Mouse (Mus musculus) heart, embryonic 11.5 days (tissue): ENCODE results near the gene Cers3. TPM values are rescaled to one million over a fixed set of nuclear protein-coding genes. Genes with fewer than 3 reads are reported as not detected.

Experiments used
- ATAC-seq: fragments of 200-750 bp; cut with Nextera tagmentation; replicated peaks from 2 replicates; pipeline ENCODE4 v1.8.0; 2017; ENCODE audit warnings: moderate library complexity; ENCODE audit not compliant: insufficient number of reproducible peaks, low FRiP score, low TSS enrichment
- H3K27ac ChIP-seq: fragments of 300-500 bp; sonication (generic); 2 replicates; pipeline ENCODE4 v1.5.1; 2014; ENCODE audit warnings: mild to moderate bottlenecking, low read depth, low read length
- H3K27me3 ChIP-seq: fragments of 300-500 bp; sonication (generic); 2 replicates; pipeline ENCODE4 v1.6.1; 2014; ENCODE audit warnings: mild to moderate bottlenecking, low read length, mixed read lengths; ENCODE audit not compliant: control insufficient read depth, insufficient read depth
- H3K36me3 ChIP-seq: fragments of 300-500 bp; sonication (generic); 2 replicates; pipeline ENCODE4 v1.6.1; 2014; ENCODE audit warnings: mild to moderate bottlenecking, low read length, moderate library complexity, mixed read lengths; ENCODE audit not compliant: control insufficient read depth, insufficient read depth
- H3K4me1 ChIP-seq: fragments of 300-500 bp; sonication (generic); 2 replicates; pipeline ENCODE4 v1.6.1; 2014; ENCODE audit warnings: low read length; ENCODE audit not compliant: control insufficient read depth, insufficient read depth
- H3K4me2 ChIP-seq: fragments of 300-500 bp; sonication (generic); 2 replicates; pipeline ENCODE4 v1.6.1; 2014; ENCODE audit warnings: mild to moderate bottlenecking, moderate library complexity
- H3K4me3 ChIP-seq: fragments of 300-500 bp; sonication (generic); 2 replicates; pipeline ENCODE4 v1.5.1; 2014; ENCODE audit warnings: low read depth, low read length
- H3K9ac ChIP-seq: fragments of 300-500 bp; sonication (generic); 2 replicates; pipeline ENCODE4 v1.6.1; 2014; ENCODE audit warnings: mild to moderate bottlenecking, low read depth, low read length, moderate library complexity
- H3K9me3 ChIP-seq: fragments of 300-500 bp; sonication (generic); replicated peaks from 2 replicates; pipeline ENCODE4 v1.6.1; 2016; ENCODE audit warnings: low read length; ENCODE audit not compliant: control insufficient read depth
- WGBS: fragments of 180-500 bp; shearing (Covaris S2); extraction: QIAGEN DNeasy Blood & Tissue Kit; methylation state at CpG from one replicate; pipeline ENCODE4 v1.1.7; 2014; ENCODE audit not compliant: insufficient replicate concordance; 5-methylcytosine and 5-hydroxymethylcytosine counted together
- polyA plus RNA-seq: library from polyadenylated mRNA; unstranded; fragments of >200 nt; fragmentation: Nextera tagmentation; extraction: Ambion mirVana; gene quantifications from 2 replicates; pipeline ENCODE4 v1.2.1, GENCODE M21; 2014

The Cers3 gene
- polyA plus RNA-seq, 1 experiment from 2014 or later = 0.19 TPM

GRCm38 (mm10) chr7:66789860-66790748, 46.8 kb downstream of the Cers3 start:
- Histone ChIP-seq H3K4me2 (no peak overlapping the region), H3K9me3 (no peaks in the 10 kb centered on the region), H3K27ac (no peak overlapping the region), H3K36me3 (no peaks in the 10 kb centered on the region), H3K4me3 (no peak overlapping the region), H3K27me3 (no peaks in the 10 kb centered on the region), H3K9ac (no peak overlapping the region), H3K4me1 (peaks cover 14% of the 10 kb centered on the region)
- ATAC-seq = no peak; the same call in 1 of the 2 replicates
- 24% methylated on average over 8 of the region's 8 CpGs for WGBS

- H3K27me3 ChIP-seq = no peaks in the 10 kb centered on the region
- no peaks in the 10 kb centered on the region for H3K9me3 ChIP-seq
- H3K4me1 ChIP-seq = peaks cover 12% of the 10 kb centered on the region
- WGBS = 90% methylated on average over 3 of the region's 3 CpGs
- no peak overlapping the region for H3K4me2 ChIP-seq
- H3K9ac ChIP-seq = no peak overlapping the region
- no peak for ATAC-seq
- H3K27ac ChIP-seq = no peak overlapping the region
- no peak overlapping the region for H3K4me3 ChIP-seq
- H3K36me3 ChIP-seq = no peaks in the 10 kb centered on the region
Measured at GRCm38 (mm10) chr7:66791022-66791421, 47.7 kb downstream of the Cers3 start.

GRCm38 (mm10) chr7:66796909-66797308, 53.6 kb downstream of the Cers3 start:
- Histone ChIP-seq H3K4me1 (no peaks in the 10 kb centered on the region), H3K4me3 (no peak overlapping the region), H3K9ac (no peak overlapping the region), H3K27ac (no peak overlapping the region), H3K36me3 (no peaks in the 10 kb centered on the region), H3K27me3 (no peaks in the 10 kb centered on the region), H3K9me3 (no peaks in the 10 kb centered on the region), H3K4me2 (no peak overlapping the region)
- no peak for ATAC-seq
- WGBS = 30% methylated on average over 1 of the region's 1 CpGs

DNA sequence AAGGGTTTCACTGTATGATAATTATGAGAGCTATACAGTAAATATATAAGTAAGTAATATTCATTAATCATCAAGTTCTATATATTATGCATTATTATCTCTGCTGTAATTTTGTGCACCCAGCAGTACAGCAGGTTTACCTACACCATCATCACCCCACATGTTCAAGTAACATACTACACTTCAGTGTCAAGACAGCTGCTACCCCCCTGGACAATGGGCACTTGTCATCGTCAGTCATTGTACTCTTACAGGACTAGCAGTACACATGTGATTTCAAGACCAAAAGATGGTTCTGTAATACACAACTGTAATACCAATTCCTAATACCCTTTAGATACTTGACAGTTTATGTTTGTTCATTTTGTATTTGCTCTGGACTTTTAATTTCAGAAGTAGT, 54.0 kb downstream of the Cers3 start:
- H3K36me3 ChIP-seq = no peaks in the 10 kb centered on the region
- H3K9me3 ChIP-seq = no peaks in the 10 kb centered on the region
- no peaks in the 10 kb centered on the region for H3K27me3 ChIP-seq
- H3K4me3 ChIP-seq = no peak overlapping the region
- no peak overlapping the region for H3K9ac ChIP-seq
- 85% methylated on average over 1 of the region's 1 CpGs for WGBS
- H3K4me1 ChIP-seq = no peaks in the 10 kb centered on the region
- no peak for ATAC-seq
- no peak overlapping the region for H3K27ac ChIP-seq
- H3K4me2 ChIP-seq = no peak overlapping the region

- Histone ChIP-seq H3K27me3 (no peaks in the 10 kb centered on the region), H3K9ac (no peak overlapping the region), H3K9me3 (no peaks in the 10 kb centered on the region), H3K27ac (no peak overlapping the region), H3K36me3 (no peaks in the 10 kb centered on the region), H3K4me3 (no peak overlapping the region), H3K4me2 (no peak overlapping the region), H3K4me1 (no peaks in the 10 kb centered on the region)
- 67% methylated on average over 5 of the region's 5 CpGs for WGBS
- no peak for ATAC-seq
Measured at GRCm38 (mm10) chr7:66798826-66799225, 55.5 kb downstream of the Cers3 start.

- Histone ChIP-seq H3K9ac (no peak overlapping the region), H3K4me2 (no peak overlapping the region), H3K36me3 (no peaks in the 10 kb centered on the region), H3K4me1 (no peaks in the 10 kb centered on the region), H3K27me3 (no peaks in the 10 kb centered on the region), H3K4me3 (no peak overlapping the region), H3K9me3 (no peaks in the 10 kb centered on the region), H3K27ac (no peak overlapping the region)
- ATAC-seq = no peak
- WGBS = 69% methylated on average over 5 of the region's 5 CpGs
Measured at GRCm38 (mm10) chr7:66800784-66801183, 57.5 kb downstream of the Cers3 start.

DNA sequence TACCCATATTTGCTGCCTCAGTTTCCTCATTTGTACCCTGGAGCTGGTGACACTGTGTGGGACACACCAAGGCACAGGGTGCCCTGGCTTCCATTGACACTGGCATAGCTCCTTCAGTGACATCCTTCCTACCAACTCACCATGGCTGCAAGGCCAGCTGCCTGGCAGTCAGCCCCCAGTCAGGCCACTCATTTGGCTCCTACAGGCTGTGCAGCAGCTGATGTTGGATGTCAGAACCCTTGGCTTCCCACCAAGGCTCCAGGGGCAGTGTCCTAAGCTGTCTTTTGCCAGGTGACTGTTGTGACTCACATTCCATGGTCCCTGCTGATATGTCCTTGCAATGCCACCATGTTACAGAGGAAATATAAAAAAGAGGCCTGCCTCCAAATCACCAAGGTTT, 58.5 kb downstream of the Cers3 start:
- no peaks in the 10 kb centered on the region for H3K9me3 ChIP-seq
- no peak overlapping the region for H3K4me3 ChIP-seq
- H3K9ac ChIP-seq = no peak overlapping the region
- H3K27ac ChIP-seq = no peak overlapping the region
- H3K27me3 ChIP-seq = no peaks in the 10 kb centered on the region
- no peak overlapping the region for H3K4me2 ChIP-seq
- no peaks in the 10 kb centered on the region for H3K4me1 ChIP-seq
- ATAC-seq = no peak
- H3K36me3 ChIP-seq = no peaks in the 10 kb centered on the region

DNA sequence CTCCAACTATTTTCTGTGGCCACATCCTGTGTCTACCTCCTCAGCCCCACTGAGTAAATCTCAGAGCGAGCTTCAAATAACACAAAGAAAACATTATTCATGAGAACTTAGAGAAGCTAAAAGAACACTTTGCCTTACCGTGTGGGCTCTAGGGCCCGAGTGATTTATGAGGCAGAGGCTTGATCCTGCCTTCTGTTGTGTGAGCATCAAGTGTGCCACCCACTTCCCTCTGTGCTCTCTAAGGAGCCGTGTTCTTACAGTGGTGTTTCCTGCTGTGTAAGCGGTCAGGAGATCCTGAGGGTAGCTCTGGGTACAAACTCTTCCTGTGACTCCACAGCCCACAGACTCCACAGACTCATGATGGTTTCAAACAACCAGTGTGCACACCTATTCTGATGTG, 60.5 kb downstream of the Cers3 start:
- Histone ChIP-seq H3K4me3 (no peak overlapping the region), H3K27ac (no peak overlapping the region), H3K36me3 (no peaks in the 10 kb centered on the region), H3K4me1 (no peaks in the 10 kb centered on the region), H3K9ac (no peak overlapping the region), H3K9me3 (no peaks in the 10 kb centered on the region), H3K27me3 (no peaks in the 10 kb centered on the region), H3K4me2 (no peak overlapping the region)
- ATAC-seq = no peak
- WGBS = 57% methylated on average over 5 of the region's 5 CpGs

DNA sequence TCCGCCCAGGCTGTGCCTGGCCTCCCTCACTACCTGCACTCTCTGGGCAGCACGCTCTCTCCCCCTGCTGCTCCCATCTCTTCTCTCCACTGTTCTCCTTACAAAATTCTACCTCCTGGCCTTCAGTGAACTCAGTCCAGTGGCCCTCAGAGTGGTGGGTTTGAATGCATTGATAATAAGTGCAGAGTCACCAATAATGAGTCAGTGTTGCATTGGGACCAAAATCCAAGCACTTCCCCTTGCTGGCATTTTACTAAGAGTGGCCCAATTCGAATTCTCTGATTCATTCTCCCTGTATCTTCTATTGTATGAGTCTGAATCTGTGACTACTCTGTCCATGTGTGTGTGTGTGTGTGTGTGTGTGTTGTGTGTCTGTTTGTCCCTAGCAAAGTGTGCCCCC, 63.5 kb downstream of the Cers3 start:
- Histone ChIP-seq H3K9me3 (no peaks in the 10 kb centered on the region), H3K27me3 (no peaks in the 10 kb centered on the region), H3K36me3 (no peaks in the 10 kb centered on the region), H3K9ac (no peak overlapping the region), H3K4me2 (no peak overlapping the region), H3K4me3 (no peak overlapping the region), H3K4me1 (no peaks in the 10 kb centered on the region), H3K27ac (no peak overlapping the region)
- 57% methylated on average over 3 of the region's 3 CpGs for WGBS
- ATAC-seq = no peak
